Mouse (Mus musculus): ENCODE results near the gene Cenpm.

GRCm38 (mm10) chr15:82268185-82268584 is 23.6 kb upstream of the Cenpm start:
- TF ChIP-seq CTCF (IDR thresholded peaks at IDR 0.05; ENCODE audit: low read depth) (no peak), EP300 (IDR thresholded peaks at IDR 0.05; ENCODE audit: low read depth) (no peak)

Measured in liver, postnatal 0 days (tissue).